Mouse (Mus musculus) embryonic stem cell, embryonic (primary cell): ENCODE results near the gene Nup155.
"Not testable (repeated sequence)": the region's sequence is repeated elsewhere in the genome, so short reads cannot be mapped to it uniquely, and the experiment has no call there.

Source experiments
- CTCF ChIA-PET, 4 experiments: fragments of 300-600 bp in 2 of 4; fragments of 350-600 bp in 2 of 4; sonication (Branson Sonifier 250); formaldehyde crosslinking; loops; one replicate each; lab custom pipeline; 2022; ENCODE audit warnings: inconsistent platforms in 2 of 4; lab: Charles Lee
- POLR2A ChIA-PET, 4 experiments: fragments of 300-600 bp in 2 of 4; fragments of 350-600 bp in 2 of 4; sonication (Branson Sonifier 250); formaldehyde crosslinking; loops; one replicate each; lab custom pipeline; 2022; ENCODE audit warnings: antibody characterized with exemption in 4 of 4, inconsistent platforms in 1 of 4; lab: Charles Lee

Gene Nup155

DNA sequence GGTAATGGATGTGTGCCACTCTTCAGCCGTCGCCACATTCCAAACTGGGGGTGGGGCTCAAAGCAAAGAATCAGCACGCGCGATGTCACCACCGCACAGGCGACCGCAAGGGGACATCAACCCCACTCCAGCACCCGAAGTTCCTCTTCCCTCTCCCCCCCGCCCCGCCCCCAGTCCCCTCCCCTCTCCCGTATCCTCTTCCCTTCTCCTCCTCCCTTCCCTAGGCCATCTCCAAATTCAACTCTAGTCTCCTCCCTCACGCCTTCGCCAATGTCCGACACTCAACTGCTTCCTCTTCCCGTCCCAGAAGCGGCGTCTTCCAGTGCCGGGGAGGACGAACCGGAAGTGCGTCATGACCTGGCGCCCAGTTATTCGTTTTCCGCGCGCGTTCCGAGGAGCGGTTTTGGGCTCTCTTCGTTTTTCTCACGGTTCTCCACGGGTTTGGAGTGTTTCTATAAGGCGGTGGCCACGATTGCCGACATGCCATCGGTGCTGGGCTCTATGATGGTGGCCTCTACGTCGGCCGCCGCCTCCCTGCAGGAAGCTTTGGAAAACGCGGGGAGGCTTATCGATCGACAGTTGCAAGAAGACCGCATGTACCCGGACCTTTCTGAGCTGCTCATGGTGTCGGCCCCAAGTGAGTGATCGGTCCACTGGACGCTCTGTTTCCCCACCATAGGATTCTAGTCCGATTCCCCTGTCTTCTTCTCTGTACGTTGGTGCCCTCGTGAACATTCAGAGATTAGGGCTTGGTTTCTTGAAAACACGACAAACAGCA, at the start of gene Nup155:
Gene Nup155, plus strand, starts transcription at position 308 of the 778 bp plus-strand sequence.
- CTCF ChIA-PET: interaction anchor here in 1 of 4 experiments (1.1 kb wide), 1 partner anchor 38 kb away, joined by 3 read pairs; no protein-coding TSS in a partner anchor
- POLR2A ChIA-PET: interaction anchor here in 3 of 4 experiments (0.5 to 9.8 kb wide), 26 partner anchors 8 to 1402 kb away, joined by 3 to 79 read pairs (median 5); partner anchors contain the start of gene Cplane1 (in 1 of the 3)

GRCm38 (mm10) chr15:8065221-8065620, 43.9 kb upstream of the Nup155 start:
- ChIA-PET POLR2A (interaction anchor here in 1 of 4 experiments (0.6 to 1.4 kb wide), 5 partner anchors 9 to 190 kb away, joined by 3 read pairs; no protein-coding TSS in a partner anchor), CTCF (interaction anchor here in 1 of 4 experiments (0.6 to 0.7 kb wide), 2 partner anchors 39 to 207 kb away, joined by 3 to 4 read pairs; no protein-coding TSS in a partner anchor)

DNA sequence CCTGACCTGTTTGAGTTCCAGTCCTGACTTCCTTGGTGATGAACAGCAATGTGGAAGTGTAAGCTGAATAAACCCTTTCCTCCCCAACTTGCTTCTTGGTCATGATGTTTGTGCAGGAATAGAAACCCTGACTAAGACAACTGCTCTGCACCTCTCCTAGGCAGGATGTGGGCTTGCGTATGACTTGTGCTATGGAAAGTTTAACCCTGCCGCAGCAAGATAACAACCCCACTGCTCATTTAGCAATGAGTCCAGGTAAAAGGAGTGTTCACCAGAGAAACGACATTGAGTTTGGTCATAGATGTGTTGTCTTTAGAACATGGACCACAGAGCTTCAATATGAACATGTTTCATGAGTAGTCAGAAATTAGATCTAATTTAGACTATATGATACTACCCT, 35.9 kb upstream of the Nup155 start:
- CTCF ChIA-PET: not testable (repeated sequence)
- POLR2A ChIA-PET: interaction anchor here in 2 of 4 experiments (1.0 to 1.1 kb wide), 2 partner anchors 18 to 26 kb away, joined by 3 read pairs; partner anchors contain the start of gene Wdr70 (in 1 of the 2)

- ChIA-PET POLR2A (interaction anchor here in 1 of 4 experiments (1.3 to 2.0 kb wide), 2 partner anchors 11 to 15 kb away, joined by 4 read pairs; no protein-coding TSS in a partner anchor), CTCF (no interaction called here)
Observed at GRCm38 (mm10) chr15:8082139-8082538, 26.9 kb upstream of the Nup155 start.

DNA sequence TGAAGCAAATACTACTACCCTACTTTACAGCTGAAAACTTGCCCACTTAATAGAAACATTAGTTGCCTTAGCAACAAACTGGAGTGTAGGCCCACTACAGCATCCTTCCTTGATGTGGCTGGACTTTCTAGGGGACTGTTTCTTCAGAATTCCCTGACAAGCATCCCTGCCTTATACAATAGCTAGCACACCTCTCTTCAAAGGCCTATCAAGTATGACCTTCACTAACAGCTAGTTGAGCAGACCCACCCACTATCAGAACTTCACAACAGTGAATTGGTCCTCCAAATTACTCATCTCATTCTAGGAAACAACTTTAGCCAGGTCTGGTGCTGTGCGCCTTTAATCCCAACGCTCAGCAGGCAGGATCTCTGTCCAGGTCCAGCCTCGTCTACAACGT, 21.8 kb upstream of the Nup155 start:
- CTCF ChIA-PET: interaction anchor here in 1 of 4 experiments (1.6 kb wide), 1 partner anchor 106 kb away, joined by 10 read pairs; no protein-coding TSS in a partner anchor
- POLR2A ChIA-PET: interaction anchor here in 2 of 4 experiments (0.5 to 5.0 kb wide), 7 partner anchors 8 to 74 kb away, joined by 3 to 36 read pairs (median 4); partner anchors contain the start of gene Nup155 (in 1 of the 2)

DNA sequence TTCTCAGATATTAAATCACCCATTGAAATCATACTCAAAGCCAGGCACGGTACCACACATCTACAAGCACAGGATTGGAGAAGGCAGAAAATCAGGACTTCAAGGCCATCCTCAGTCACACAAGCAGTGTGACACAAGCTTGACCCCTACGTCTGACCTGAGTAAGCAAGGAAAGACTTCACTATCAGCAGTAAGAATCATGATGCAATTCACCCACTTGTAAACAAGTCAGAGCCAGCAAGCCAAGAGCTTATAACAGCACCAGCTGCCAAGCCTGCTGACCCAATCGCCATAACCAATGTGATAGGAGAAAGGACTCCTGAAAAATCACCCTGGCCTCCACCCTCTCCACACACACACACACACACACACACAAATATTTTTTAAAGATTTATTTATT, 20.4 kb upstream of the Nup155 start:
- POLR2A ChIA-PET: interaction anchor here in 2 of 4 experiments (0.5 to 5.0 kb wide), 15 partner anchors 8 to 539 kb away, joined by 3 to 36 read pairs (median 4); partner anchors contain the start of gene Nup155 (in 2 of the 2)
- CTCF ChIA-PET: interaction anchor here (0.6 to 1.8 kb wide), 6 partner anchors 8 to 1104 kb away, joined by 3 to 6 read pairs (median 4); partner anchors contain the start of gene Wdr70 (in 1 of the 4)

DNA sequence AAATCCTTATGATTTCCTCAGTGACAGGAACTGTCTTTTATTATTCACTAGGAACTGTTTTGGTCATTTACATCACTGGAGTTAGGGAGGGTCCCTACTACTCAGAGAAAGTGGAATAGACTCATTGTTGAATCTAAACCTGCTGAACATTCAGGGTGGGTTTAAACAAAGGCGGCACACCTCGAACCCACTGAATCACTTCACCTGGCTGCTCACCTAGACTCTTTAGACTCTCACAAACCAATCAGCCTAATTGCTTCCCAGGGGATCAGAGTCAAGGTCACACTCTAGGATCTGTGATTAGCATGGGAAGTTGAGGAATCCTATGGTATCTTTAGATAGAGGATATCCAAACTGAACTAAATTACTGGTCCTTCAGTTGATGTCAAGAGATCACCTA, 18.4 kb upstream of the Nup155 start:
- POLR2A ChIA-PET: interaction anchor here in 2 of 4 experiments (0.8 to 2.0 kb wide), 5 partner anchors 10 to 71 kb away, joined by 3 to 8 read pairs (median 5); partner anchors contain the start of gene Nup155 (in 1 of the 2)
- CTCF ChIA-PET: interaction anchor here in 1 of 4 experiments (1.8 kb wide), 1 partner anchor 8 kb away, joined by 5 read pairs; the partner anchor contains the start of gene Wdr70

DNA sequence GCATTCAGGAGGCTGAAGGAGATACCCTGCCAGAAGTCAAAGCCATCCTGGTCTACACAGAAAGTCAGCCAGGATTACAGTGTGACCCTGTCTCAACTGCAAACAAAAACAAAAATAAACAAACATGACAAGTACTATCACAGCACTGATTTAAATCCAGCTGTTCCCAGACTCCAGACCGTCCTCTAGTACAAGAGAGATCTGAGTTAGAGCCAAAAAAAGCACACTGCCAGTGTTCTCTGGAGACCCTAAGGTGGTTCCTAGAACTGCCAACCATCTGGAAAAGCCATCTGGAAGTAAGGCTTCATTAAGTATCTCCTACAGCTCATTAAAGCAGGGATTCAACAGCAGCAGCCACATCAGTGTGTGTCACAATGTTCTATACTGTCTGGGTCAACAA, 16.4 kb upstream of the Nup155 start:
- POLR2A ChIA-PET: interaction anchor here in 1 of 4 experiments (1.3 kb wide), 1 partner anchor 34 kb away, joined by 7 read pairs; no protein-coding TSS in a partner anchor
- CTCF ChIA-PET: not testable (repeated sequence)

DNA sequence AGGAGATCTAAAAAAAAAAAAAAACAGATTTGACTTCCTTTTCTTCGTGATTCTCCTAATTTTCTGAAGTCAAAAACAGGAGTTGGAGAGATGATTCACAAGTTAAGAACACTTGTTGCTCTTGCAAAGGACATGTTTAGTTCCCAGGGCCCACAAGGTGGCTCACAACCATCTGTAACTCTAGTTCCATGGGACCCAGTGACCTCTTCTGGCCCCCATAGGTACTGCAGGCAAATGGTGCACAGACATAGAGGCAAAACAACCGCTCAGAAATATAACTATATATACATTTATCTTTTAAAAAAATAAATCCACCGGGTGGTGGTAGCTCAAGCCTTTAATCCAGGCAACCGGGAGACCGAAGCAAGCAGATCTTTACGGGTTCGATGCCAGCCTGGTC, 11.2 kb upstream of the Nup155 start:
- ChIA-PET POLR2A (interaction anchor here in 1 of 4 experiments (1.0 to 3.4 kb wide), 5 partner anchors 10 to 51 kb away, joined by 3 to 36 read pairs (median 4); partner anchors contain the start of gene Nup155), CTCF (no interaction called here)

DNA sequence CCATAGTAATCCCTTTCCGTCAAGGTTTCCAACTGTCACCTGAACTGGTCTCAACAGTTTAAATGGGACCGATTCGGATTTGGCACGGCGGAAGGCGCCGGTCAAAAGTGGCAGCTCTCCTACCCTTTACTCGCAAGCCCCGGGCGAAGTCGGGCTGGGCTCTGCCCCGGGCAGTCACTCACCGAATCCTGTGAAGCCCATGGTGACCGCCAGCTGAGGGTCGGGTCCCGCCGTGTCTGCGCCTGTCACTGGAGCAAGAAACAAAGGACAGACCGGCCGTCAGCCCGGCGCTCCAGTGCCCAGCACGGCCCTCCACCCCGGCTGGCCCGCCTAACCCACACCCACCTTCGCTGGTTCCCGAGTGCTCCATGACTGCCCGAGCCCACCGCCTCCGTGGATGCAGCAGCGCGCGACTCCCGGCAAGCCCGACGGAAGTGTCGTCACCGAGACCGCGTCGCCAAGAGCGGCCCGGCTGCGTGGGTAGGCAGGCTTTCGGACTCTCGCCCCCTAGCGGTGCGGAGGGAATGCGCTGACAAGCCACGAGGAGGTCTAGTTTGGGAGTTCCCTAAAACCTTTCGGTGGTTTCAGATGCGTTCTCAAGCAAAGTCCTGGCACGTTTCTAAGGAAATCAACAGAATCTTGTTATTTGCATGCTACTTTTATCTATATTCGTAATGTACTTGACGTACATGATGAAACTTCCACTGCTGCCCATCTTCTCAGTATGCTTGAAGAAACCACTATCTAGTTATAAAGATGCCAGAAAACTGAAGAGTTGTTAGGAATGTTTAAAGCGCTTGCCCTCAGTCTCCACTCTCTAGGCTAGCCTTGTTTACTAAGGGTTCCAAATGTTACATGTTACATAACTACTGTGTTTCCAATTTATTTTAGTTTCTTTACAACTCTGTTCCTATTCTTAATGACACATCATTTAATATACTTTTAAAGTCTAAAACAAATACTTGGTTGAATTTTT, 10.0 kb upstream of the Nup155 start, which contains the start of gene Wdr70:
Gene Wdr70, minus strand, starts transcription at position 436 of the 976 bp plus-strand sequence.
- POLR2A ChIA-PET: interaction anchor here in 3 of 4 experiments (0.7 to 3.4 kb wide), 11 partner anchors 9 to 1047 kb away, joined by 3 to 36 read pairs (median 4); partner anchors contain the start of gene Nup155 (in 2 of the 3)

DNA sequence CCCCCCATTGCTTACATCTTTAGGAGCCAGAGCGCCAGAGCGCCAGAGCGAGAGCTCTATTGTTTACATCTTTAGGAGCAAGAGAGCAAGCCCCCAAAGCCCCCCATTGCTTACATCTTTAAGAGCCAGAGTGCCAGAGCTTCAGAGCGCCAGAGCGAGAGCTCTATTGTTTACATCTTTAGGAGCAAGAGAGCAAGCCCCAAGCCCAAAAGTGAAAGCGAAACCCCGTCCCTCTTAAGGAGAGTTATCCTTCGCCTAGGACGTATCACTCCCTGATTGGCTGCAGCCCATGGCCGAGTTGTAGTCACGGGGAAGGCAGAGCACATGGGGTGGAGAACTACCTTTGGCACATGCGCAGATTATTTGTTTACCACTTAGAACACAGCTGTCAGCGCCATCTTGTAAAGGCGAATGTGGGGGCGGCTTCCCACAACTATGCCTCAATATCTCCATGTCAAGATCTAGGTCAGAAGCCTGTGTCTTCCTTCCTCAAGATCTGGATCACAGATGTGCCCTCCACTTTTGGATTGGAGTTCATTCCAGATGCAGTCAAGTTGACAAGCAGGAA, 7.0 kb upstream of the Nup155 start:
- POLR2A ChIA-PET: interaction anchor here in 1 of 4 experiments (1.5 to 2.9 kb wide), 2 partner anchors 8 to 15 kb away, joined by 3 to 11 read pairs; partner anchors contain the start of gene Nup155
- CTCF ChIA-PET: not testable (repeated sequence)

More for the DNA sequence above, 10.0 kb upstream of the Nup155 start, which contains the start of gene Wdr70:
- CTCF ChIA-PET: interaction anchor here in 2 of 4 experiments (0.7 to 1.1 kb wide), 3 partner anchors 9 to 27 kb away, joined by 3 to 5 read pairs (median 3); no protein-coding TSS in a partner anchor

GRCm38 (mm10) chr15:8108360-8108965, 610 bp upstream of the Nup155 start:
- CTCF ChIA-PET: no interaction called here
- POLR2A ChIA-PET: interaction anchor here in 2 of 4 experiments (1.2 to 2.8 kb wide), 4 partner anchors 10 to 20 kb away, joined by 3 to 11 read pairs (median 4); partner anchors contain the start of gene Wdr70 (in 1 of the 2)

GRCm38 (mm10) chr15:8109782-8110181, 709 bp downstream of the Nup155 start:
- ChIA-PET CTCF (interaction anchor here in 1 of 4 experiments (1.1 kb wide), 1 partner anchor 38 kb away, joined by 3 read pairs; no protein-coding TSS in a partner anchor), POLR2A (interaction anchor here in 3 of 4 experiments (0.5 to 9.8 kb wide), 26 partner anchors 8 to 1402 kb away, joined by 3 to 79 read pairs (median 5); partner anchors contain the start of gene Cplane1 (in 1 of the 3))

GRCm38 (mm10) chr15:8129281-8129680, 20.2 kb downstream of the Nup155 start:
- POLR2A ChIA-PET: interaction anchor here in 2 of 4 experiments (1.5 to 6.2 kb wide), 6 partner anchors 9 to 33 kb away, joined by 3 to 58 read pairs (median 34); no protein-coding TSS in a partner anchor
- CTCF ChIA-PET: interaction anchor here in 1 of 4 experiments (1.0 kb wide), 1 partner anchor 14 kb away, joined by 3 read pairs; no protein-coding TSS in a partner anchor

GRCm38 (mm10) chr15:8131268-8131667, 22.2 kb downstream of the Nup155 start:
- CTCF ChIA-PET: interaction anchor here in 3 of 4 experiments (0.6 to 1.6 kb wide), 3 partner anchors 9 to 1386 kb away, joined by 3 read pairs; no protein-coding TSS in a partner anchor
- POLR2A ChIA-PET: interaction anchor here in 2 of 4 experiments (0.7 to 6.2 kb wide), 10 partner anchors 9 to 31 kb away, joined by 3 to 39 read pairs (median 4); no protein-coding TSS in a partner anchor

DNA sequence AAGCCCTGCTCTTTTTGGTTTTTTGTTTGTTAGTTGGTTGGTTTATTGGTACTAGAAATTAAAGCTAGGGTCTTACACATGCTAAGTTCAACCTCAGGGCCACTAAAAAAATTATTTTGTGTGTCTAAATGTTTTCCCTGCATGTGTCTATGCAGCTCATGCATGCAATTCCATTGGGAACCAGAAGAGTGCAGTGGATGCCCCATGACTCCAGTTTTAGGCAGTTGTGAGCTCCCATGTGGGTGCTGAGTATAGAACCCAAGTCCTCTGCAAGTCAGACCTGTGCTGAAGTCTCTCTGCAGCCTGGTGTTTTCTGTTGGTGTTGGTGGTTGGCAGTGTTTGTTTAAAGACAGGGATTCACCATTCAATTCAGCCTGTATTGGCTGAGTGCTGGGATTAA, 22.7 kb downstream of the Nup155 start:
- CTCF ChIA-PET: interaction anchor here in 3 of 4 experiments (0.6 to 1.6 kb wide), 4 partner anchors 9 to 1386 kb away, joined by 3 read pairs; no protein-coding TSS in a partner anchor
- POLR2A ChIA-PET: interaction anchor here in 3 of 4 experiments (0.7 to 6.2 kb wide), 11 partner anchors 9 to 30 kb away, joined by 3 to 39 read pairs (median 4); partner anchors contain the start of gene Nup155 (in 1 of the 3)
